Mouse (Mus musculus) heart, postnatal 14 days (tissue): ENCODE results near the gene Fermt2. TPM values are rescaled to one million over a fixed set of nuclear protein-coding genes. Genes with fewer than 3 reads are reported as not detected.
"Not testable (repeated sequence)": the region's sequence is repeated elsewhere in the genome, so short reads cannot be mapped to it uniquely, and the experiment has no call there.

Source experiments
- DNase-seq, 2 experiments: peaks; one replicate each; pipeline ENCODE4 v3.0.0; 2021 to 2022
- intact Hi-C: fragments of 180-260 bp; cut with DNase I; formaldehyde crosslinking; loops from one replicate; pipeline ENCODE4 v1.15.1; 2025
- total RNA-seq, 2 experiments: library from RNA; stranded (reverse); gene quantifications; 2 replicates each; pipeline ENCODE4 v1.2.3; 2021

The Fermt2 gene
- total RNA-seq, 2 experiments from 2014 or later: 269 to 291 TPM

DNA sequence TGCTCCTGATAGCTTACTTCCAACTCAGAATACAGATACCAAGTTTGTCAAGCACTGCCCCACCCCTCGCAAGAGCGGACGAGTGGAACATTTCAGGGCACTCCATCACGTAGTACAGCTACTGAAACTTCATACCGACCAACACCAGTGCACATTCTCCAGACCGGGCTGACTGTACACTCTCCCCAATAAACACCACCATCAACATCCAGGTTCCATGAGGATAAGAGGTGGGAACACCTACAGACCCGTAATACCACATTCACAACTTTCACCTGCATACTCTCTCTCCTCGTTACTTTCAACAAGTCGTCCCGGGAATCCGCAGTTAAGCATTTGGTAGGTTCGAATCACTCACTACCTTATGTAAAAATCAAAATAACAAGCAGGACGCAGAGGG is 1.1 kb downstream of the Fermt2 start:
- DNase-seq: peak; percentile 34 to 39
- intact Hi-C loops: loop anchor here (2.0 kb wide), 2 partner anchors 18 to 64 kb away; no protein-coding TSS in a partner anchor

DNA sequence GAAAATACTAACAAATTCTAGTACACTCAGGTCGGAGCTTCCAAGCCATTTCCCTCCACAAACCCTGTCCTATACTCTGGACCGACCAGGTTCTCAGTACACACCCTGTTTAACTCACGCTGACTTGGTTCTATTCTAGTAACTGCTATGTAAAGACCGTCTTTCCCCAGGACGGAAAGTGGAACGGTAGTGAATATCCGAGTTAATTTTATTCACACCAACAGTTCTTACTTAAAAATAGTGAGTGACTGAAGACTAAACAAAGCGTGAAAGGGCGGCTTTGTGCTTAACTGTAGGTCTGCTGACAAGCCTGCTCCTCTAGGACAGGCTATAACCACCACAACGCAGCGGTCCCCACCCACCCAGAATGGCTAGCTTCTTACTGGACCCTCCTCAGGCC is 14.1 kb downstream of the Fermt2 start:
- DNase-seq: no peak
- intact Hi-C loops: no loop called here

- DNase-seq: peak; percentile 43 to 77
Measured at GRCm38 (mm10) chr14:45510787-45511186, 19.1 kb downstream of the Fermt2 start.

GRCm38 (mm10) chr14:45507923-45508322 is 22.0 kb downstream of the Fermt2 start:
- DNase-seq: peak; percentile 41 to 47
- intact Hi-C loops: no loop called here

More at GRCm38 (mm10) chr14:45510787-45511186, 19.1 kb downstream of the Fermt2 start:
- intact Hi-C loops: loop anchor here (2.0 kb wide), 1 partner anchor 18 kb away; no protein-coding TSS in a partner anchor

DNA sequence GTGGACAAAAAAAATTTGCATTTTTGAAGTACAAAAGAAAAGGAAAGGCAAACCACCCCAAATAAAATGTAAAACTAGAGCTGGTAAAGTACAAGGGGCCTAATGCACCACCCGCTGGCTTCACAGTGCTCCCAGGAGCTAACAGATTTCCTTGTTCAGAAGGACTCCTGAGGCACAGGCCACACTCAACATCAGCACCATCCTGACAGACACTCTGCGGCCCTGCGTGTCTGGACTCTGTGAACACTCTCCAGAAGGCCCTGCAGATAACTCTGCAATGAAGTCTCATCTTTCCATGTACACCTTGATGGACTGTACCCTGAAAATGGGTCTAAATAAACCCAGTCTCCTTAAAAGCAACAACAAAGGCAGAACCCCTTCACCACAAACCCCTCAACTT is 22.5 kb downstream of the Fermt2 start:
- intact Hi-C loops: no loop called here
- no peak for DNase-seq

DNA sequence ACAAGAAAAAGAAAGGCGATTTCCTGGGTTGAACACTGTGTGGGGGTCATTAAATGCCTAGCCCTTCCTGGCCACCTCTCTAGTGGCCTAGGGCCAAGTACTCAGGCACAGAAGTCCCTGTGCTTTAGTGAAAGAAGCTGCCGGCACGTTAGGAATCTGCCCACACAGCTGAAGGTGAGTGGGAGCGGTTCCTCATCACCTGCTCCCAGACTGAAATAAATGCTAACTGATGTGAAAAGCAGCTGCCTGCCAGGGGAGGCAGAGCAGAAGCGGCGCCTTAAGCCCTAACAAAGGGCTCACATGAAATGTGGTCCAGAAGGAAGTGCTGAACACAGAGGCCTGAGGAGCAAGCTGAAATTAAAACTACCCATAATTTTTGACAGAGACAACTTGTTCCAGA is 22.9 kb downstream of the Fermt2 start:
- peak; percentile 45 to 47 for DNase-seq
- intact Hi-C loops: no loop called here

GRCm38 (mm10) chr14:45506165-45506564 is 23.8 kb downstream of the Fermt2 start:
- intact Hi-C loops: no loop called here
- no peak for DNase-seq

DNA sequence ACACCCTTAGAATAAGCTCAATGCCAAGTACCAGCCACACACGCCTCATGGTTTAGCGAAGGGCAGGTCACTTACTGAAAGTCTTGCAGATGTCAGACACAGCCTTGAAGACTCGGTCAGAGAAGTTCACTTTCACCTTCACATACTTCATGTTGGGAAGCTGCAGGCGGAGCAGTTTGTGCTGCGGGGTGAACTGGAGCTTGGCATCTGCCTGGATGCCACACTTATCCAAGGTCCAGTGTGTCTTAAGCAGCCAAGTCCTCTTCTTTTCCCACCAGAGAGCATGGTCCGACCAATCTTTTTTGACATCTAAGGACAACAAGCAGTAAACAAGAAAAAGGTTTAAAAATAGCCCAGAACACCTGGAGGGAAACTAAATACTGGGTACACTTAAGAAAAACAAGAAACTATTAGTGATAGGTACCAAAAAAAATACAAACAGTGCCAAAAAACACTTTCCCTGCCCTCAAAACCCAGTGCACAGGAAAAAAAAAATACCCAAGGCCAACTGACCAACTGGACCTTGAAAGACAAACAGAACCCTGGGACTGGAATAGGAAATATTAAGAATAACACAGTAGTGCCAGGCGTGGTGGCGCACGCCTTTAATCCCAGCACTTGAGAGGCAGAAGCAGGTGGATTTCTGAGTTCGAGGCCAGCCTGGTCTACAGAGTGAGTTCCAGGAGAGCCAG is 25.4 kb downstream of the Fermt2 start:
- intact Hi-C loops: no loop called here
- DNase-seq: no peak

DNA sequence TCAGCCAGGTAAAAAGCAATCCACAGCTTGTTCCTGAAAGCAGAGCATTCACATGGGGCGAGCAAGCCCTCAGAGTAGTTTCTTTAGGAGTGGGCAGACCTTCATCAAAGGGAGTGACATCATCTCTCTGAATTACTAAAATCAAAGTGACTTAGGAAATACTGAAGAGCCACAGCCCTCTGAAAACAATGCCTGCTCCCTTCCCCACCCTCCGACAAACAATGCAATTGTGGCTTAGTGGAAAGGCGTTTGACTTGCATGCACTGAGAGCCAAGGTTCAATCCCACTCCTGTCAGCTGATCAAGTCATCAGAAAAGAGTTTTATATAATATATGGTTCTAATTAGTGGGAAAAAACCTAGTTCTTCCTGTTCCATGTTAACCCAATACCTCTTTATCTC is 26.0 kb downstream of the Fermt2 start:
- intact Hi-C loops: no loop called here
- DNase-seq: no peak

DNA sequence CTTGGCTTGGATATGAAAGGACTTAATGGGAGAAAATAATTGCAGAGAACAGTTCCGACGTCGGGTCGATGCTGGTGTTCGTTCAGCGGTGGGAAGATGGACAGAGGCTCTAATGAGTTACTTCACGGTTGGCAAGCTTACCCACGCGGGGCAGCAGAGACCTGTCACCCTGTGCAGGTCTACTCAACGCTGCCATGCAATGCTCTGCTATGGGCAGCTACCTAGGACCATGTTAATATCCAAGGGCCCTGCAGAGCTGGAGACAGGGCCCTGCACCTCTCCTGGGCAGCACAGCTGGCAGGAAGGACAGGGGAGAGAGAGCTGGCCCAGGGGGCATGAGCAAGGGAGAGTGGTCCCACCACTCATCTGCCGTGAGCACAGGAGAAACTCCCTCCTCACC is 29.9 kb downstream of the Fermt2 start:
- intact Hi-C loops: no loop called here
- DNase-seq: no peak

DNA sequence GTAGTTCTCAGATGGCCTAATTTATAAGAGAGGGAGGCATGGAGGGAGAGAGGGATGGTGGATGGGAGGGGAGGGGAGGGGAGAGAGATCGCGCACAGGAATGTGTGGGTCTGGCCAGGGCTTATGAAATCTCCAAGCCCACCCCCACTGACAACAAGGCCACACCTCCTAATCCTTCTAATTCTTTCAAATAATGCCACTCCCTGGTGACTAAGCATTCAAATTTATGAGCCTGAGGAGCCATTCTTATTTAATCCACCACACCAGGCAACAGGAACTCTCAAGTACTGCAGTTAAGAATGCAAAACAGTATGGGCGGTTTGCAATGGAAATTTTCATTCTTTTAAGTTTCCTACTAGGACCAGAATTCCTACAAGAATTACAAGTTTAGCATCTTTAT is 32.8 kb downstream of the Fermt2 start:
- intact Hi-C loops: no loop called here
- no peak for DNase-seq

DNA sequence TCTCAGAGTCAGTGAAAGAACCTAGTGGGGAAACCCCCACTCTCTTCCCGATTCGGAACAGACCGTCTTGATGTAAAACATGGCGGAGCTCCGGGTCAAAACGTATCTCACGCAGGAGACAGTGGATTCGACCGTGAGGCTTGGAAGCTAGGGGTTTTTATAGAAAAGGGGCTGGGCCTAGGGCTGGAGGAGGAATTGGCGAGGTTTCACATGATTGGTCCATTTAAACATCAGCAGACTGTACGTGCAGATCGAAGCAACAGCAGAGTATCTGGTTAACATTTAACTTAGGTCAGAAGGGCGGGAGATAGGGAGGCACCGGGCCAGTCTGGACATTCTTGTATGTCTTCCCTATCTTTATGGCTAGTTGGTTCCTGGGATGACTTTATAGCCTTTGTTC is 34.1 kb downstream of the Fermt2 start:
- DNase-seq, intact Hi-C loops: not testable (repeated sequence)

GRCm38 (mm10) chr14:45493891-45494290 is 36.0 kb downstream of the Fermt2 start:
- intact Hi-C loops: loop anchor here (5.0 kb wide), 1 partner anchor 38 kb away; the partner anchor contains the start of gene Fermt2

DNA sequence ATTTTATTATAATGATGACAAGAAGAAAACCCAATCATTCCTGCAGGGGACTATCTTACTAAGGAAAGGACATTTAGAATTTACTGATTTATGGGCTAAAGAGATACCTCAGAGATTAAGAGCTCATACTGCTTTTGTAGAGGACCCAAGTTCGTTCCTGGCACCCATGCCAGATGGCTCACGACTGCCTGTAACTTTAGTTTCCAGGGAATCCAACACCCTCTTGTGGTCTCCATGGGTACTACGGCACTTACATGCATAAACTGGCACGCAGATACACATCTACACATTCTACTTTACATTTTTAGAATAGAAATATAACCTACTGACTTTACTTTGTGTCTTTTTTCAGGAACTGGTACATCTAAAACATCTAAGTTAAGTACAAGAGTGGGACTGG is 37.2 kb downstream of the Fermt2 start:
- DNase-seq: no peak
- intact Hi-C loops: loop anchor here (5.0 kb wide), 1 partner anchor 40 kb away; the partner anchor contains the start of gene Fermt2

More at GRCm38 (mm10) chr14:45493891-45494290, 36.0 kb downstream of the Fermt2 start:
- DNase-seq: no peak

GRCm38 (mm10) chr14:45492038-45492437 is 37.9 kb downstream of the Fermt2 start:
- DNase-seq: no peak
- intact Hi-C loops: loop anchor here (5.0 kb wide), 1 partner anchor 40 kb away; the partner anchor contains the start of gene Fermt2

- intact Hi-C loops: not testable (repeated sequence)
Measured at GRCm38 (mm10) chr14:45487201-45487600, 42.7 kb downstream of the Fermt2 start.

DNA sequence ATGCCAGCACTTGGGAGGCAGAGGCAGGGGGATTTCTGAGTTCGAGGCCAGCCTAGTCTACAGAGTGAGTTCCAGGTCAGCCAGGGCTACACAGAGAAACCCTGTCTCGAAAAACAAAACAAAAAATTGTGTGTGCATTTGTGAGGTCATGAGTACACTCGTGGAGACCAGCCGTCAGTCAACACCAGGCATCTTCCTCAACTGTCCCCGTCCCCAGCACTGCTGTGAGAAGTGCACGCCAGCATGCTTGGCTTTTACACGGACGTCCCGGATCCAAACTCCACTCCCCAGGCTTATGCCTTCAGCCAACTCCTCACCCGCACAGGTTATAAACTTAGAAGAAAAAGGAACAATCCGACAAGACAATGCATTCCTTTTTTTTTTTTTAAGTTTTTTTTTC is 46.6 kb downstream of the Fermt2 start:
- DNase-seq, intact Hi-C loops: not testable (repeated sequence)

More at GRCm38 (mm10) chr14:45487201-45487600, 42.7 kb downstream of the Fermt2 start:
- not testable (repeated sequence) for DNase-seq

GRCm38 (mm10) chr14:45478977-45479806 is 50.7 kb downstream of the Fermt2 start:
- DNase-seq: no peak
- intact Hi-C loops: no loop called here

- no peak for DNase-seq
- intact Hi-C loops: no loop called here
Measured at GRCm38 (mm10) chr14:45478515-45478914, 51.4 kb downstream of the Fermt2 start.

- intact Hi-C loops: no loop called here
- peak; percentile 51 to 56 for DNase-seq
Measured at GRCm38 (mm10) chr14:45477651-45478050, 52.3 kb downstream of the Fermt2 start.

GRCm38 (mm10) chr14:45476990-45477389 is 52.9 kb downstream of the Fermt2 start:
- intact Hi-C loops: no loop called here
- no peak for DNase-seq
